Mouse (Mus musculus) ES-CJ7 (cell line): ENCODE measurements at regions not wholly inside any gene's neighbourhood (a gene's known extent, or its start where the extent isn't known, plus 50 kb on each side); places are given as distances from the start of the nearest gene placed in this dataset.

ENCODE experiments used
- DNase-seq: peaks from one replicate; pipeline ENCODE4 v3.0.0; 2011; ENCODE audit warnings: low read depth, low spot score

DNA sequence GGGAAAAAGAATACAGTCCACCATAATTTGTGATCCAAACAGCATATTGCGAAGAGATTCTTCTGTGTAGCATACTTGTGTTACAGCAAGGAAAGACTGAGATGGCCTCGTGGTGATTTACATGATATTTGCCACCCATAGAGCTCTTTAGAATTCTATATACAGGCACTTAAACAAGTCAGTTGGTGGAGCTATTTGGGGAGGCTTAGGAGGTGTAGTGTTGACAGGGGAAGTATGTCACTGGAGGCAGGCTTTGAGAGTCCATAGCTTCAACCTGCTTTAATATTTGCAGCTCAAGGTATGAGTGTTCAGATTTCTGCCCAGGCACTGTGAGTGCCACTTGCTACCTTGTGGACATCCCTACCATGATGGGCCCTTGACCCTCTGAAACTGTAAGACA is 187.3 kb downstream of the Ostf1 start:
- DNase-seq = no peak

DNA sequence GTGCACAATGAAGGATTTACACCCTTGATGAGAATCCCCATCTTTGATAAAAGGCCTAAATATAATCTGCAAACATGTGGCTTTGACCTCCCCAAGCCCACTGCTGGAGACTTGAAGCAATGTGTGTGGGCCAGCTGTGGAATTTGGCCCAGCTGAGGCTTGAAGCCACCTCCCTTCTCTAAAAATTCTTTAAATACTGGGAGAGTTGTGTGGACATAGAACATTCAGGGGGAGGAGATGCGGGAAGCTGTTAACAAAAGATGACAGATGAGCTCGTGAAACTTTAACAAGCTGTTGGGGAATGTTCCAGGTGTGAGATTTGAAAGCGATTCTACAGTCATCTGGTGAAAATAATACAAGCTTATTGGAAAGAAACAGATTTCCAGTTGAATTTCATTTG is 195.3 kb downstream of the Ostf1 start:
- DNase-seq = no peak

DNA sequence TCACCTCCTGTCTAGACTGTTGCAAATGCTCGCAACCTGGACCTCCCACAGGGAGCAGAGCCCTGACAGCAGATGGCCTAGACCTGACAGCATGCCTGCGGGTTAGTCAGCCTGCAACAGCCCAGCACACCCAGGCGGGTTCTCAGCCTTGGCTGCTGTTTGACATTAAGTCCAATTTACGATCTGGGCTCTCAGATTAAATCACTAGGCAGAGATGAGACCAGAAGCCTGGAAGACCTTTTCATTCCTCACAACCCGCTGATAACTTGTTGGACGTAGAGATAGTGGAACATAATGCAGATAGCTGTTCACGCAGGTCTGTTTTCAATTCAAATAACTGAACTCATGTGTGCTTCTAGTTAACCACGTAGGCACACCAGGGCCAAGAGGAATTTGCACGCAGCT is 211.2 kb downstream of the Ostf1 start:
- DNase-seq = no peak

DNA sequence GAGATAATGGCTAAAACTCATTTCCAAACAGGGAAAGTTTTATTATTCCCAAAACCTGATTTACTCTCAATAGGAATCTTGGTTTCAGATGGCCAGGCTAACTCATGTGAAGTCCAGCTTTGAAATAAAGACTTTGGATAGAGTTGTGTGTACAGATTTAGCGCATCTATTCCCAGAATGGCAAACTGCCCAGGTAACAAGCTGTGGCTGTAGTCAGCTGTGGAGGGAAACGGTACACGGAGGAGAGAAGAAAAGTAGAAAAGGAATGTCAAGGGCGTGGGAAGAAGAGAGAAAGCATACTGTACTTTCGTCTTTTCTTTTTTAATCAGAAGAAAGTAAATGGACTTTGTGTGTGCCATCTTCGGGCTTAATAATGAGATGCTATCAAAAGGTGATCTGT is 213.1 kb downstream of the Ostf1 start:
- DNase-seq = no peak

DNA sequence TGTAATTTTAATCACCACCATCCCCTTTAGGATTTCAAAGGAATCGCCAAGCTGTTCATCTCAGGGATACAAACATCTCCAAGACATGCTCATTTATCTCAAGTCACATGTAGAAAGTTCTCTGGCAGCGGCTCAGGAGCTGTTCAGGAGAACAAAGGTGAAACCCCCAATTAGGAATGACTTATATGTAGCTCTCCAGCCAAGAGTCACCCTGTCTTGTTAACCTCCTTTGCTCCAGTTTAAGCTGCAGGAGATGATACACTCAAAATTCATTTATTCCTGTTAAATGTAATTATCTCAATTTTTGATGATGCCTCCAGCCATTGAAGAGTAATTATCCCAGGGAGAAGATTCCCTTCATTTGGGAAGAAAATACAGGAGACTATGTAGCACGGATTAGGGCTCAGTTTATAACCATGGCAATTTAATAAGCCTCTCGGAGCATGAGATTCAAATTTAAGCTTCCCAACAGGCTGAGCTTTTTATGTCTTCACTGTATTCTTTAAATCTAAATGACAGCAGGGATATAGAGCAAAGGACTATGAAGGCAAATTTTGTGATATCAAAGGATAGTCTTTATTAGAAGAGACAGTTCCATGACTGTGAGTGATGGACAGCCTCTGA is 254.0 kb downstream of the Ostf1 start:
- no peak for DNase-seq

DNA sequence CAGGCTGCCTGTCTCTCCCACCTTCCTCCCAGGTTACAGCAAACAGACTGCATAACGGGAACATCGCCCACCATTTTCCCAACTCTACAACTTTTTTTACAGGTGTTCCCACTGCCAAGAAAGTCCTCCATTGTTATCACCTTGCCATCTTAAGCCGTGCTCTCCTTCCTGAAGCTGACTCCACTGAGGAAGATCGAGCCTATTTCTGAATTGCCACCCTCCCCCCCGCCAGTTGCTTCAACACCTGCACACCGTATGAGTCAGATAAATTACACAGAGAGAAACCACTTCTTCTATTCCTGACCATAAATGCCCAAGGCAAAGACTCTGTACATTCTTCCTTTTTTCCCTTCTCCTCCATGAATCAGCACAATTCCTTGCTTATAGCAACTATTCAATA is 263.0 kb downstream of the Ostf1 start:
- DNase-seq = no peak

DNA sequence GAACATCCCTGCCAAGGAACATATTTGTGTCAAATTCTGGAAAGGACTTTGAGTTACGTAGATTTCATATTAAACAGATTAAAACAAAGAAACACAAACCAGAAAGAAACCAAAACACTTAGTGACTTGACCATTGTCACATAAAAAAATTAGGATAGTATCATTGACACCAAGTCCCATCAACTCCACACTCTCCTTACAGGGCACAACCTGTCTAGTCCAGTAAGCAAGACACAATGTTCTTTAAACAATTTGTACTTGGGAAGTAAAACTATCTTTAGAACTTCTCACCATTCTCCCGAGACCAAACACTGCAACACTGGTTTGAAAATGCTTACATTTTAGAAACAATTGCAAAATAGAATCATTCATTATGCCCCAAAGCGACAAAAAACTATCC is 277.7 kb downstream of the Ostf1 start:
- no peak for DNase-seq

DNA sequence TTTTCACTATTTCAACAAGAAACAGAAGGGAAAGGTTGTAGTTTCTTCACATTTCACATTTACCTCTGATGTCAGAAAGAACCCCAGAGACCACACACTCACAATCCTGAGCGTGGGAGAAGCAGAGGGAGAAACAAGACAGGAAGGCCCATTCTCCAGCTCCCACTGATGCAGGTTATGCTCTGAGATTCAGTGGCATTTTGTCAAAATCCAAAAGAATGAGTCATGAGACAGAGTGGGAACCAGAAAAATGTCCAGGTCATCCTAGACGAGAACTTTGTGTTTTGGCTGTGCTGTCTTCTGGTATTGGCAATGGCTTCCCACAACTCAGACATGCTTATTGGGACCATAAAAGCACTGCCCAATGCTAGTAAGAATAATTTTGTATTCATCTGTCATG is 285.9 kb downstream of the Ostf1 start:
- DNase-seq = no peak

DNA sequence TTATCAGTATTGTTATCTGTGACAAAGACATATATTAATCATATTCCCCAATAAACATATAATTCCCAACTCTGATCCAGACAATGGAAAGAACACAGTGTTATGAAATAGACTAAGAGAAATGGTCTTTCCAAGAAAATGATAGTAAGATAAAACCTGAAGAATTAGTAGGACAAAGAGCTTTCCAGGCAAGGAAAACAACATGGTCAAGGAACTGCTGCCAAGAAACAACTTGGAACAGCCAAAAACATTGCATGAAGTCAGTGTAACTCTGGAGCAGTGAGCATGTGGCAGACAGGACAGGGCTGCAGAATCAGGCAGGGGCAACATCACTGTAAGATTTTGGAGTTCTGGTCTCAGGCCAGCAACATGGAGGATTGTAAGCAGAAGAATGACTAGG is 288.0 kb downstream of the Ostf1 start:
- no peak for DNase-seq

DNA sequence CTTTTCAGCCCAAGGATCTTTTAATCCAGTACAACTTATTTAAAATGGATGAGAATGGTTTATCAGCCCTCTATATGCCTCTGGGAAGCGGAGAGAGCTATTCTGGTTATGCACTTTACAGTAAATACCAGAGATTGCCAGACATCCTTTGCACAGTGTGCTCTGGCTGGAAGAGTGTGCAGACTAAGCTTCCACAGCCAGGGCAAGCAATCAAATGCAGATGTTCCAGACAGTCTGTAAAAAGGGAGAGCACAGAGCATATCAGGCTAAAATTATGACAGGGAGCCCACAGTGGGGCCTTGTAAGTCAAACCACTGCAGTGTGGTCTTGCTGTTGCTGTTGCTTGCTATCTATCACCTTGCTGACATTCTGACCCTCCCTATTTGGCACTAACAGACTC is 288.6 kb downstream of the Ostf1 start:
- no peak for DNase-seq

DNA sequence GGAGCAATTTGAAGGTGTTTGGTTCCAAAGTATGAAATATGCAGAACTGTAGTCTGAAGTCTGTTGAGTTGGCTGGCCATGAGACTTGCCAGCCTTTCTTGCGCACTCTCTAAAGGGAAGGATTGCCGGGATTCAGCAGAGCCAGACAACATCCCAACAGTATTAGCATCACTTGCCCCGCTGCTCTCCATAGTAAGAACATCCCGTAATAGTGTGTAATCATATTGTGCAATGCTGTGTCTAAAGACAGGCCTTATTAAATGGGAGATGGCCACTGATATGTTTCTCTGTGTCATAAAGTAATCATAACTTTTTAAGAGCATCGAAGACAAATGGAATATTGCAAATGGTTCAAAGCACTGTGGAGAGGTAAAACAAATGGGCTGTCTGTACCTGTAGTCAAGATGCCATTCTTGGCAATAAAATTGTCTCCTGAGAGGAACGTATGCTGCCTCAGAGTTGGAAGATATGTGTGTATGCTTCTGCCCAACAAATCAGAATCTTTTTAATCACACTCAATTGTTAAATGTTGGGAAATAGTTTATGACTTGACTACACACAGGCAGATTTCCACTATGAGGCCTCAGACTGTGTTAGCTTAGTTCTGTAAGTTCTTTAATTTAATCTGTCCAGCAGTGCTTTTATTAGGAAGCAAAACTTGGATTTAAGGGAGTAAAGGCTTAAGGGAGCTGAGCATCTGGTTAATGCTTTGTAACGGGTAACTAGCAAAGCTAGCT is 293.6 kb downstream of the Ostf1 start:
- no peak for DNase-seq

DNA sequence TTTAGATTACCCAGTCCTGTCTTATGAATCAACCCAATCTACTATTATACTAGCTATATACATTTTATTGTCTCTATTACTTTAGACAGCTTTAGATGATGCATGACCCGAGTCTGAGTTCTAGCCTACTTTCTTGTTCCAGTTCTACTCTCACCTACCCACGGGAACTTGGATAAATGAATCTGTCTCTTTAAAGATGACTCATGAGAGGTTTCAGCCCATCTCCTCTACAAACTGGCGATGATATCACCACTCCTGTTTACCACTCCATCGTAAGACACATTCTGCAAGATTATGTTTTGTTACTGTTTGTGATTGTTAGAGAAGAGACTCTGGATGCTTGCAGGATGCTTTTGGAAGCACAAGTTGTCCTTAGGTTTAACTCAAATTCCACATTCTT is 295.0 kb downstream of the Ostf1 start:
- no peak for DNase-seq

DNA sequence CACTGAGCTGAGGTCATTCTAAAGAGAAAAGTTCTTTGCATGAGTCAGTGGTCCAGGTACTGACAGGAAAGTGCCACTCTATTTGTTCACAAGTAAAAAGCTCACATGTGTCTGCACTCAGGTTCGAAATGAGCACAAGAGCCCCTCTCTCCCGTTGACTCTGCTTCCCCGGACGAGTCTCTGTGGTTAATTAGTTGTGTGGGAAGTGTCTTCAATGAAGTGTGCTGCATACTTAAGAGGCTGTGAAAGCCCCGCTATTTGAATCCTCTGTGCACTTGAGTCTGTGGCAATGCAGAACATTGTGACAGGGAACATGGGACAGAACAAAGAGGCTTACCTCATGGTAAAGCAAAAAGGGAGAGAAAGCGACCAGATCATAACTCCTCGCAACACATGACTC is 297.0 kb downstream of the Ostf1 start:
- no peak for DNase-seq

DNA sequence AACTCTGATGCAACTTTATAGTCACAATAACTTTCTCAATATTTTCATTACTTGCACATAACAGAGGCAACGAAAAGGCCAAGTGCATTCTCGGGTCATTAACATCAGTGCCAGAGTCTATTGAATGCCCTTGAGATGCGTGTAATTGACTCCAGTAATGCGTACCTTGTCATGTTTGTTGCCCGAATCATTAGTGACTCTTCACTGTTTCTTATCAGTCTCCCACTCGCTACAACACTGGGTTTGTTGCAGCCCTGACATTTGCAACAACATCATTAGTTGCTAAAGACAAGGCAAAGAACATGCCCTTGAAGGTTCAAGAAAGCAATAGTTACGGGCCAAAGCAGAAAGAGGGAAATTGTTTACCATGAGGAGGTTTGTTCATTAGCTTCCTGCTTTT is 299.8 kb downstream of the Ostf1 start:
- DNase-seq = no peak

DNA sequence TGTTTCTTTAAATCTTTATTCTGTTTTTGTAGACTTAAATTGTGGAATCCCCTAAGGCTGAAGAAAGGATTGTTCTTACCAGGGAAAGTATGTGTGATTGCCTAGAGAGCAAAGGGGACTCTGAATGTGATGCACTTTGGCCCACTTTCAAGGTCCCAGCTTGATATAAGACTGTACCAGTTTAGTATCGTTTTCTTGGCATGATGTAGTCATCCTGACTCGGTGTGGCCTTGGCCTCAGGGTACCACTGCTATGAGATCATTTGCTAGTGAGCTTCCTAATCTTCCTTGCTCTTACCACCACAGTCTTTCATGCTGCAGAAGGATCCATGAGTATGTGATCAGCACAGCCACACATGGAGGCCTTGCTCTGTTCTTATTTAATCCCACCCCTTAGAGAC is 302.2 kb downstream of the Ostf1 start:
- DNase-seq = no peak

DNA sequence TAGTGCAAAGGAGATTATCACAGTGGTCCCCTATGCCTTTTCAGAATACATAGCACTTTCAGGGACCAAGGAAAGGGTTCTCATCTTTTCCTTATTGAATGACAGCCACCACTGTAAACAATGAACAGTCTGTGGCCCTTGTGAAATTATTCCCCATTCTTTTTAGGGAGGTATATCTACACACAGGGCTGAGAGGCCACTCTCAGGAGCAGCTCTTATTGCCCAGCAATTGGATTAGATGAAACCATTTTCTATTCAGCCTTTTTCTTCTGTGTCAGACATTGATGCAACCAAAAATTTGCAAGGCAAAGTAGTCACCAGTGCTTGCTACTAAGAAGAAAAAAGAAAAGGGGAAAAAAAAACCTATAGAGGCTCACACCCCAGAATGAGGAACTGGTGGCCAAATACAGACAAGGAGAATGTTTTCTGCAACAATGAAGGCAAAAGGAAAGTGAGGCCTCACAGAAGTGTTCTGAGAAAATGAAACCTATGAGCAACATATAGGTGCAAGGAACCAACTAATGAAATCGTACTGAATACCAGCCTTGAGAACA is 313.2 kb downstream of the Ostf1 start:
- no peak for DNase-seq

DNA sequence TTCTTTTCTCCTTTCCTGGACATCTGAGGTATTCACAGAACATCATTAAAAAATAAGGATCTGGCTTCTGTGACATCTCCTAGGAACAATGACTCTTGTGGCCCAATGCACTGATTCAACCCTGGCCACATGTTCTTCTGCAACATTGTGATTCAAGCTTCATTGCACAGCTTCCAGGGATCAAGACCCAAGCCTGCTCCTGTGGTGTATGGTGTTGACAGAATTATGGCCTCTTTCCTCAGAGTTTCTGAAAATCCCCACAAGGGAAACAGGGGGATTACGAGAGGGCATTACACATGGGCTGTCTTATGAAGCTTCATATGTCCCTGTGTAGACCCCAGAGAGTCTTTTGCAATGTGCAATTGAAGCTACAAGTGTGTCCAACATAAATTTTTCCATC is 358.2 kb downstream of the Ostf1 start:
- DNase-seq = no peak

DNA sequence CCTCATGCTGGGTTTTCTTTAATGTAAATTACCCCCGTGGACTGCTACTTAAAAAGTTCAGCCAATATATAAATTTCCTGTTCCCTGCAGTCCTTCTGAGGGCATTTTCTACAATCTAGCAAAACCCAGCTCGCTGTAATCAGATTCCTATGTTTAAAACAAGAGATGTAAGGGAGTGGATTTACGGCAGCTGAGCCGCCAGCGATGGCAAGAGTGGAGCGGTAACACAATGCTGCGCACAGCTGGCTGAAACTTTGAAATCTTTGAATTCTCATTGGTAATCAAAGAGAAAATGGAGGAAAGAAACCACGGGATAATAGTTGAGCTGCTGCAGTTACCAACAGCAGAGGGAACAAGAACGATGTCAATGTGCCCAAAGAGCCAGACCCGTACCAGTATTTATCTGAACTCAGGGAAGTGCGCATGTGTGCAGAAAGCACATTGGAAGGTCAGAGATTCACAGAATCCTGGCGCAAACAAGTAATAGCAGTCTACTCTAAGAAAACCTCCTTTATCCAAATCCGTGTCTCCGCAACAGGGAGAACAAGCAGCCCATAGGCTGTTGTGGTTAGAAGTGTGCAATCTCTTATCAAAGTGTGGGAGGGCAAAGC is 376.4 kb downstream of the Ostf1 start:
- peak; percentile 6 for DNase-seq

DNA sequence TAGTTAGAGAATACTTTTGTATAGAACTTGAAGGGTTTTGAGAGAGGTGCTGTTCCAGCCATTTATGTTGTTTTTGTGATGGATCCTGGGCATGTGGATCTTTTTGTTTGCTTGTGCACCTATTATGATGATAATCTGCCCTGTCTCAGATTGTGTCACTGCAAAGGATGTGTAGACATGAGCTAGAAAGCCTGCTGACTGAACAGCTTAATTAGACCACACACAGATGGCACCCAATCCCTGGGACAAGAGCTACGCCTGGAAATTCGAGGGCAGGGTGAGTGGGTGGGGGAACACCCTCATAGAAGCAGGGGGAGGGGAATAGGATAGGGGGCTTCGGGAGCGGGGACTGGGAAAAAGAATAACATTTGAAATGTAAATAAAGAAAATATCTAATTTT is 378.3 kb downstream of the Ostf1 start:
- no peak for DNase-seq
